Mouse (Mus musculus) left cerebral cortex, postnatal 4 days (tissue): Measurements from ENCODE around the gene 1600014C23Rik. TPM values are rescaled to one million over a fixed set of nuclear protein-coding genes. Genes with fewer than 3 reads are reported as not detected.

Experiments
- DNase-seq: peaks from one replicate; pipeline ENCODE4 v3.0.0-alpha.2; 2022
- intact Hi-C: fragments of 180-260 bp; cut with DNase I; formaldehyde crosslinking; loops from one replicate; pipeline ENCODE4 v1.15.1; 2025
- total RNA-seq, 2 experiments: library from RNA; stranded (reverse); gene quantifications; 2 replicates each; pipeline ENCODE4 v1.2.3; 2021

The 1600014C23Rik gene
- total RNA-seq, result not detected

DNA sequence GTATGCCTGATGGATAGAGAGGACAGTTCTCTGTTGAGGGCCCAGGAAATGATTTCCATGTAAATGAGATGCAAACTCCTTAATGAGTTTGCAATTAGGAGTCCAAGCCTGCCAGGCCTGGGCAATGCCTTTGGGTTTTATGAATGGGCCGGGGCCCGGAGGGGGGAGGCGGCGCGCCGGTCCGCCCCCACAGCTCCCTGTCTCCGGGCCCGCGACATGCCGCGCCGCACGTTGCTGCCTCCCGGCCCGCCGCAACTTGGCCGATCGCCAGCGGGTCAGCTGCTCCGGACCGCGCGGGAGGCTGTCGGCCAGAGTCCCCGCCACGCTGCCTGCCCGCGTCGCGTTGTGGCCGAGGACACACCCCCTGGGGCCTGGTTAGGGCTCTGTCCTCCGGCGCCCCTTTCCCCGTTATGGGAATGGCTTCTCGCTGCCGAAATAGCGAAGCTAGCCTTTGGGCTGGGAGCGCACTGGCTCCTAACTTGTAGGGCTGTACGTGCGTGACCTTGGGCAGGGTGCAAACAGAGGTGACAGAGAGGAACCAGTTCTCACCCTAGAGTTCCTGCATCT lies at the start of gene 1600014C23Rik:
TSS of gene 1600014C23Rik (minus strand) at position 110 of the 567 bp plus-strand sequence.
- intact Hi-C loops, result loop anchor here (5.0 kb wide), 2 partner anchors 398 to 673 kb away; no protein-coding TSS in a partner anchor

DNA sequence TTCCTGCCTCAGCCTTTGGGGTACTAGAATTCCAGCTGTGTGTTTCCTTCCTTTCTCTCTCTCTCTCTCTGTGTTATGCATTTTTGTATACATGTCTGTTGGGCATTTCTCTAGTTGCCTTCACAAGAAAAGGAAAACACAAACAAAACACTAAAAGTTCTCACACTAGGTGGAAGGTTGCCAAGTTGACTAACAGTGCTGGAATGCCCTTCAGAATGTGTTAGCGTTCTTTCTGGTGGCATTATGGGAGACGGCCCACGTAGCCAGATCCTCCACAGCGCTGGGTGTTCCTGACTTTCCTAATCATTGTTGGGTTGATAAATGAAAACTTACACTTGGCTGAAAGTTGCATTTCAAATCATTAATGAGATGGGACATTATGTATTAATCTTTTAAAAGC lies 44.8 kb upstream of the 1600014C23Rik start:
- intact Hi-C loops, result no loop called here
- no peak for DNase-seq

More for the DNA sequence above, at the start of gene 1600014C23Rik:
- peak; percentile 77 for DNase-seq

DNA sequence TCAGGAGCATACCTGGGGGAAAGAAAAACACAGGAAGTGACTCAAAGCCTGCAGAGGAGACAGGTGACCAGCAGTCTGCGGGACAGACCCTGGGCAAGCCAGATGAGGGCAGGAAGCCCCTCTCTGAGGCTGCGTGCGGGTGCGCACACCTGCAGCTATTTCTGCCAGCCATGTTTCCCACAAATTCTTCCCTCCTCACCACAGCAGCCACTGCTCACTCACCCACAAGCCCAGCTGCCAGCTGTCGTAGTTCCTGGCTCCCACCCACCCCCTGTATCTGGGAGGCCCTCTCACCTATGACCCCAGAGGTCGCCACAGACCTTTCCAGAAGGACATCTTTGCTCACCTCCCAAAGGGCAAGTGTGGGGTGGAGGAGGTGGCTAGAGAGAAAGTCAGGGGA lies 43.8 kb upstream of the 1600014C23Rik start:
- no peak for DNase-seq
- intact Hi-C loops, result no loop called here

DNA sequence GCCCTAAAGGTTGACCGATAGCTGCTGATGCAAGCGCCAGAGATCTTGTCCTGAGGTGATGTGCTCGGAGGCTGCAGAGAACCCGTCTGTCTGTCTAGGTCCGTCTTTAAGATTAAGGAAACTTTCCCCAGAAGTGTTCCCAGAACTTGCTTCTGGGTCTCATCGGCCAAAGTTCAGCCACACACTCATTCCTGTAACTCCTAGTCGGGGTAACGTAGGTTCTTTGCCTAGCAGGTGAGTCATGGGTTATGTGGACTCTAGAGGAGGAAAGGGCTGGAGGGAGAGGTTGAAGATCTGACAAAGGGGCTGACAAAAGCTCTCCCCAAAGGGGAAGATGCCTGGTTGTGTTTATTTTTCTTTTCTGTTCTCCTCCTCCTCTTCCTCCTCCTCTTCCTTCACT lies 42.5 kb upstream of the 1600014C23Rik start:
- DNase-seq, result no peak
- intact Hi-C loops, result no loop called here

DNA sequence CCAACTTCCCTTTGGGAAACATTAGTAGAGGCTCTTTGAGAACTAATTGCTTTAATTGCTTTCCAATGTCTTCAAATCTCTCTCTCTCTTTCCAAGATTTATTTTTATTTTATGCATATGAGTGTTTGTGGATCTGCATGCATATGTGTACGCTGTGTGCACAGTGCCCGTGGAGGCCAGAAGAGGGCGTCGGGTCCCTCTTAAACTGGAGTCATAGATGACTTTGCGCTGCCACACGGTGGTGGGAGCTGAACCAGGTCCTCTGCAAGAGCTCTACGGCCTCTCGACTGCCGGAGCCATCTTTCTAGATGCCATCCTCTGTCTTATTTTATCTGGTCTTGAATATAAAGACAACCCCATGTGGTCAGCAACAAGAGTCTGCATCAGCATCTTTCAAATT lies 41.8 kb upstream of the 1600014C23Rik start:
- DNase-seq, result peak; percentile 19
- intact Hi-C loops, result no loop called here

DNA sequence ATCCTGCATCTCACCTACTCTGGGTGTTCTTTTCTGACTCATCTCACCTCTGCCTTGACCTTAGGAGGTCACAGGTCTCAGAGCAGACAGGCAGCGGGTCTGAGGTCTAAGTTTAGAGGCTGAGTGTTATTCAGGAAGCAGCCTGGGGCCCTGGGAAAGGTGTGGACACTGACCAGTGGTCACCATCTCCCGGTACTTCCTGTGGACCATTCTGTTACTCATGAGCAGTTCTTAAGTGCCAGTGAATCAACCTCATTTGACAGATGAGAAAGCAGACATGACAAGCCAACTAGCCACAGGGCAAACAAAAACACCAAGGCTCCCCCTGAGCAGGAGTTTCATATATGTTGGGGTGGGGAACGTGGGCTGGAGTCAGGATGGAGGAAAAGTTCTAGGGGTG lies 38.9 kb upstream of the 1600014C23Rik start:
- no peak for DNase-seq
- intact Hi-C loops, result no loop called here

DNA sequence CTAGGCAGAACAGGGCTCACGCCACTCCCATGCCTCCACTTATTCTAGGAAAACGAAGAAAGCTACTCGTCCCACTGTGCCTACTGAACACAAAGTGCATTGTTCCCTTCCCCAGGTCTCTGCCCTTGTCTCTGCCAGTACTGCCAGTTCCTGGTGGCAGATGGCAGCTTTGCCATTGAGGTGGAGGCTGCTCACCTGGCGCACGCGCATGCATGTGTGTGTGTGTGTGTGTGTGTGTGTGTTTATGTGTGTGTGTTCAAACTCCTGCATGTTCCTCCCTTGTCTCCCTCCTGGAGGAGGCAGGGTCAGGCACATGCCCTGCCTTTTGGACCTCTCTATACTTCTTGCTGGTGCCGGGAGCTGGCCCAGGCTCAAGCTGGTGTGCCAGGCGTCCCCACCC lies 38.5 kb upstream of the 1600014C23Rik start:
- intact Hi-C loops, result no loop called here
- no peak for DNase-seq

DNA sequence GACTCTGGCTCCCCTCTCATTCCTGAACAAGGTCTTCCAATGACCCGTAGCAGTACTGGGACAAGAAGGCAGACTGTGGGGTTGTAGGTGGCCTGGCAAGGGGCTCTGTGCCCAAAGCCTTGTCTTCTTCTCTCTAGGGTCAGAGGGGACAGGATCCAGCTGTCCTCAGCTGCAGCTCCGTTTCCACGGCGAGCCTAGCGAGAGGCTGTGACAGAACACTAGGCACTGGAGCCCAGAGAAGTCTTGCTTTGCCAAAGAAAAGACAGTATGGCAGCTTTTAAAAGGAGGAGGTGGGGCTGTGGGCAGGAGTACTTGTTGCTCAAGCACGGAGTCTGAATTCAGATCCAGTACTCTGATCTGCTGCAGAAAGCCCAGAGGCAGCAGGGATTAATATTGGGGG lies 36.8 kb upstream of the 1600014C23Rik start:
- no peak for DNase-seq
- intact Hi-C loops, result no loop called here

DNA sequence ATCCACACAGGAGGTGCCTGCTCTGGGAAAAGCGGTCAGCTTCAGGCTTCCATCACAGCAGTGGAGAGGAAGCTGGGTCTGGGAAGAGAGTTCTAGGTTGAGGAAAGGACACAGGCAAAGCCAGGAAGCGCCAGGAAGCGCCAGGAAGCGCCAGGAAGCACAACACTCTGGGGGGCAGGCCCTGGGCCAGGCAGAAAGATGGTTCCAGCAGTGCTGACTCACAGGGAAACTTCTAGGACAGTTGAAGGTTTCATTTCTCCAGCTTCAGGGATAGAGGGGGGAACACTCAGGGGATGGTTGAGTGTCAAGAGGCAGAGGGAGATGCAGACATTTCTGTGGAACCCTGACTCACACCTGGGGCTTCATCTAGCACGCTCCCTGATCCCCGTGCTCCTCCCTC lies 36.2 kb upstream of the 1600014C23Rik start:
- intact Hi-C loops, result no loop called here
- DNase-seq, result no peak

DNA sequence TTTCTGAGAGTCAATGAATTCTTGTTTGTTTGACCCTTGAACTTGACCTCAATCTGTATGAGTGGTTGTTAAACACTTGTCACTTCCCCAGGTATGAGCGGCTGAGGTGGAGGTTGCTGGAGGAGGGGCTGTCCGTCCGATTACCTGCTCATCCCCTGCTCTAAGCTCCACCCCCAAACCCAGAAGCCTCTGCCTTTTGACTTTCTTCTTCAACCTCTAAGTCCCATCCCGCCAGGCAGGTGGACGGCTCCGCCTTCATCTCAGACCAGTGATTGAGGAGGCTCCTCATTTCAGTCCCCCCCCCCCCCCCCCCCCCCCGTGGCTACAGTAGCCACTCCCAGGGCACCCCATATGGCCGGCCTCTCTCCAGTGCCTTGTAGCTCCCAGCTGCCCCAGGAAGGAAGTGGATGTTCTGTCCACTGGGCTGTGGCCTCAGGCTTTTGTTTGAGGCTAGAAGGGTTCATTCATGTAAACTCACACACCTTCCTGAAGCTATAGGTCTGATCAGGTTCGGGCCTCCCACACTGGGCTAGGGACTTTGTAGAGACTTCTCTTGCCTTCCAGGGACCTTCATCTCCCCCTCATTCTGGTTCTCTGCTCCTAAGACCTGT lies 34.0 kb upstream of the 1600014C23Rik start:
- DNase-seq, result no peak
- intact Hi-C loops, result no loop called here

DNA sequence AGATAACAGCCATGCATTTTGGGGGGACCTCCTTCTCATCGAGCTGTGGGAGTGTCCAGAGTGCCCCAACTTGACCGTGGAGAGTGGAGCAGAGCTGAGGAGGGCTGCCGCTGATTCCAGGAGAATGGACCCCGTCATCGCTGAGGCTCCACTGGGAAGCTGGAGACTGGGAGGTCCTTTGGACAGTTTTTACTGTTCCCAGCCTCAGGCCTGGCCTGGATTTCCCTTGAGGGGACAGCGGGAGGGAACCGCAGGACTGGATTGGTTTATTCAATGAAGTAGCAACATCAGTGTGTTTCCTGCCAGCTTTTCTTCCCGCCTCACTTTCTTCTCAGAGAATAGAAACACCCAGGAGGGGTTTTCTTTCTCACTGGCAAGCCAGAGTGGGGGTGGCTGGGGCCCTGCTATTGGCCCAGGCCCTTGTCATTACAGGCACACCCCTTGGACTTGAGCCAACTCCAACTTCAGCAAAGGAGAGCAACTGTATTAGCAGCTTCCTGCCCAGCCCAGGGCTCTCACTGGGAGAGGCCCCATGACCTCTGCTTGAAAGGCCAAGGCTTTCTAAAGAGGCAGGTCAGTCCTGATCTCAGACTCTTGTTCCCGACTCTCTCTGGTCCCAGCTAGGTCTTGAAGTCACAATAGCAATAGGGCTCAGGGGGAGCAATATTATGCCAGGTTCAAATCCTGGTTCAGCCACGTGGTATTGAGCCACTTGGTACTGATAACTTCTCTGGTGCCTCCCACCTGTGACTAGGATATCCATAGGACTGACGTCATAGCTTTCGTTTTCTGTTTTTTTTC lies 33.3 kb upstream of the 1600014C23Rik start:
- intact Hi-C loops, result no loop called here
- DNase-seq, result peak; percentile 85

DNA sequence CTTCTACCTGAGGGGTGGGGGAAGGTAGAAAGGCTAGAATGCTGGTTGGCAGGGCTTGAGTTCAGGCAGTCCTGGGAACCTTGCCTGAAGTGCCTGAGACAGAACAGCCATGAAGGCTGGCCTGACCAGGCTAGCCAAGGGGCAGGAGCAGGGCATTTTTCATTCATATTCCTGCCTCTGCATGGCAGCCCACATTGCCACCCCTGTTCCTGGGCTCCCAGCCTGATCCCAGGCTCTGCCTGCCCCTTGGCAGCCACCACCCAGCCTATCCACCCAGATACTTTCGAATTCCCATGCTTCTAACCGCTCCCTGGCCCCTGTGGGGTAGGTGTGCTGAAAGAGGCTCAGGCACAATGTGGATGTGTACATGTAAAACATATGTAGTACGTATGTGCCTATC lies 32.3 kb upstream of the 1600014C23Rik start:
- peak; percentile 23 for DNase-seq
- intact Hi-C loops, result no loop called here

DNA sequence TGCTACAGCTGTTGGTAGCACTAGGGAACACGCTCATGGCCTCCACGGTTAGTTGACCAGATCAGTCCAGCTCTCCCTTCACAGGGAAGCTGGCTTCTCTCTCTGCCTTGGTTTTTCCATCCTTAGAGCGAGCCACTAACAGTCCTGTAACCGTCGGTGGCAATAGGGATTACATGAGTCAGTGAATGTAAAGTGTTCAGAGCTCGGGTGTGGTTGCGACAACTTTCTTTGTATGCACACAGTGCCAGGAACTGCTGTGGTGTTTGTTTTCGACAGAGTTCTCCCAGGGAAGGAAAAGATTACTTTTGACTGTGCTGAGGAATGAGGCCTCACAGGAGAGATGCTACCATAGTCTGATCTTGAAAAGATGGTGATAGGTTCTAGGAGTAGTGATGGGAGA lies 29.5 kb upstream of the 1600014C23Rik start:
- intact Hi-C loops, result no loop called here
- peak; percentile 21 for DNase-seq

DNA sequence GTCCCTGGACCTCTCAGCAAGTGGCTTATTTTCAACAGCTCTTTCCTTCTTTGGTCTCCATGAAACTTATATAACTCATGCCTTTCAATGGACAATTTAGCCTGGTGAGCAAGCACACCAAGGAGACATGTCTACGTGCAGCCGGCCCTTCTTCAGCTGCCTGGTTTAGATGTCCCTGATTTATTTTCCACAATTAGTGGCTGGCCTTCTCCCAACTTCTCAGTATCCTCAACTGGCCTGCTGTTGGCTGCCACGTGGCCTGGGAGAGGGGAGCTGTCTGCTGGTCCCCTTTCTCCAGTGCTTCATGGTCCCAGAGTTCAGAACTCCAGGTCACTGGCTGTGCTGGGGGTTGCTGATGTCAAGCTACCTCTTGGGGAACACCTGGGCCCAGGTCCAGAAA lies 28.3 kb upstream of the 1600014C23Rik start:
- DNase-seq, result no peak
- intact Hi-C loops, result no loop called here

DNA sequence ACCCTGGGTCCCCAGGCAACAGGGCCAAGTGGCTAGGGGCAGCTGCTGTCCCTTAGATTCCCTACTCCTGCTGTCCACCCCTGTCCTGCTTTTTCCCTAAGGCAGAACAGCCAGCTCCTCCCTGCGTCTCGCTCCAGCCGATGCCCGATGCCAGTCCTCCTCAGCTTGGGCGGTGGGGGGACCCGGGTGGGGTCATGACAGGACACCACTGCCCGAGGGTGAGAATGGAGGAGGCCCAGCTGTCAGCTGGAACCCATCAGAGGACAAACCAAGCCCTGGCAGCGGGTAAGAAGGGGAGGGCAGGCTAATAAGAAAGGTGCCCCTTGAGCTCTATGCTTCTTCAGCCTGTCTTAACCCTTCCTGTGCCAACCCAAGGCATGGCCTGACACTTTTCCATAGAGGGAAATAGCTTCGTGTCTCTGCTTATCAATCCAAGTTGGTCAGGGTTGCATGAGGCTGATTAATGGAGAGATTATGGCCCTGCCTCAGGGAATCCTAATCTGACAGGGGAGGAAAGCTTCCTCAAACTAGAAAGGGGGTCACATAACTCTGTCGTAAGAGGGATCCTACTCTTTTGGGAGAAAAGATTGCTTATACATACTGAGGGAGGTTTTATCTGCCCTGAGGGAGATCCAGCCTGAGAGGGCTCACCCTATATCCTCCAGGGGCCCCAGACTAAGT lies 27.5 kb upstream of the 1600014C23Rik start:
- intact Hi-C loops, result no loop called here
- peak; percentile 71 for DNase-seq

DNA sequence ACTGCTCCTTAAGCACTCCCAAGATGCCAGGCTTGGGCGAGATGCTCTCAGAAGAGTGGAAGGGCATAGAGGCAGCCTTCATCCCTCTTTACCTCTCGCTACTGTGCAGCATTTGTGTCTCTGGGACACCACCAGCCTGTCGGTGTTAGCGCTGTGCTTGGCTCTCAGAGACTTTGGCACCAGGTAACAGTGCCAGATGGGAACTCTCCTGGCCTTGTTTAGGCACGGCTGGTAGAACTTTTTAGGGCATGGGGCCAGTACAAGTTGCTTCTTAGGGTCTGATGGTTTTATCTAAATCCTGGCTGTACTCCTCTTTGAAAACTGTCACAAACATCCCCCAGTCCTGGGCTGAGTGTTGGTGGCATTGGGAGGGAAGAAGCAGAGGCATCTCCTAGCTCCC lies 26.1 kb upstream of the 1600014C23Rik start:
- intact Hi-C loops, result no loop called here
- DNase-seq, result peak; percentile 45

DNA sequence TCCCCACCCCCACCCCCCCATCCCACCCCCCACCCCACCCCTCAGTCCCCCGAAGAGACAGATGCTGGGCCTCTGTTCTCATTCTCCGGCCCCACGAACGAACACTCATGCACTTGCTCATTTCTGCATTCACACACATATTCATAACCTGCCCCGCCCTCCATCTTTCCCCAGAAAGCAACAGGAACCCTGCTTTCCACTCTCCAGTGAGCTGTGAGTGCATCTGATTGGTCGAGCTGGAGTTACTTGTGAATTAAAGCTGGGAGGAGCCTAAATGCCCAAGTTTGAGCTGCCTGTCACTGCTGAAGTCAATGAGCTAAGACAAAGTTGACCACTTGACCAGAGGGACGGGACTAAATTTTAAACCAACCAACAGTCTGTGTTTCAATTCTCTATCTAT lies 25.2 kb upstream of the 1600014C23Rik start:
- intact Hi-C loops, result no loop called here
- no peak for DNase-seq

DNA sequence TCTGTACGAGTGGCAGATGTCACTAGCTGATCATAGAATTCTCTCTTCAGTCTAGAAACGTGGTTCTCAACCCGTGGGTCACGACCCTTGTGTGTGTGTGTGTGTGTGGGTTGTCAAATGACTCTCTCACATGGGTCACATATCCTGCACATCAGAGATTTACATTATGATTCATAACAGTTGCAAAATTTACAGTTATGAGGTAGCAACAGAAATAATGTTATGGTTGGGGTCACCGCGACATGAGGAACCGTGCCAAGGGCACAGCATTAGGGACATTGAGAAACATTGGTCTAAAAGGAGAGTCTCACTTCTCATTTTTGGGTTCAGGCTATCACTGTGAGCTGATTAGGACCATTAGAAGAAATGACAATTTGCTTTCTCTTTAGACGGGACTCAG lies 24.3 kb upstream of the 1600014C23Rik start:
- intact Hi-C loops, result no loop called here

DNA sequence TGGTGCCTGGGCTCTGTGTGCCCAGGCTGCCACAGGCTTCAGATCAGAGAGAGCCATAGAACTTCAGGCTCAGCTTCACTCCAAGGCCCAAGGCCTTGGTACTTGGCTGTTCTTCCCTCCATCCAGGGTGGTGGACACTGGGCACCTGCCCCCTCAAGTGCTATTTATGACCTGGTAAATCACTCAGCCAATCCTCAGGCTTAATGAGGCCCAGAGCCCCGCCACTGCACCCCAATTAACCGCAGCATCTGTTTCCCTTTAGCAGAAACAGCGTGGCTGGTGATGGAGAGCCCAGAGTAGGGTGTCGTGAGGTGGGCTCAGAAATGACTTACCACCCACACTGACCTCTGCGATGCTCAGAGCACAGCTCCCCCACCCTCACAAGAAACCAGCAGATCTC lies 23.2 kb upstream of the 1600014C23Rik start:
- no peak for DNase-seq
- intact Hi-C loops, result no loop called here

More for the DNA sequence above, 24.3 kb upstream of the 1600014C23Rik start:
- no peak for DNase-seq

DNA sequence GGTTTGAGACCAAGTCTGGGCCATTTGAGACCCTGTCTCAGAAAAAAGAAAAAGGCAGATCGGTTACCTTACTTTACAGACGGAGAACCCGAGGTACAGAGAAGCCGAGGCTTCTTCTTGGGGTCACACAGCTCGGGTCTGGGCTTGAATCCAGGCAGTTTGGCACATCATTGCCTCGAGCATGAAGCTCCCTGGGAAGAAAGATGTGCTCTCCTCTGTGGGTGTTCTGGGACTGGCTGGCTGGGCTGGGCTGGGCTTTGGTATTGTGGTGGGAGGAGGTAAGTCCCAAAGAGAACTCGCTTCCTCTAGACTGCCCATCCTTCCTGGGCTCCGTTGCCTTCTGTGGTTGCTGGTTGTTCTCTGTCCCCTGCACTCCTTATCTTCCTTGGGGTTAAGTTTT lies 22.7 kb upstream of the 1600014C23Rik start:
- intact Hi-C loops, result no loop called here
- DNase-seq, result peak; percentile 36

DNA sequence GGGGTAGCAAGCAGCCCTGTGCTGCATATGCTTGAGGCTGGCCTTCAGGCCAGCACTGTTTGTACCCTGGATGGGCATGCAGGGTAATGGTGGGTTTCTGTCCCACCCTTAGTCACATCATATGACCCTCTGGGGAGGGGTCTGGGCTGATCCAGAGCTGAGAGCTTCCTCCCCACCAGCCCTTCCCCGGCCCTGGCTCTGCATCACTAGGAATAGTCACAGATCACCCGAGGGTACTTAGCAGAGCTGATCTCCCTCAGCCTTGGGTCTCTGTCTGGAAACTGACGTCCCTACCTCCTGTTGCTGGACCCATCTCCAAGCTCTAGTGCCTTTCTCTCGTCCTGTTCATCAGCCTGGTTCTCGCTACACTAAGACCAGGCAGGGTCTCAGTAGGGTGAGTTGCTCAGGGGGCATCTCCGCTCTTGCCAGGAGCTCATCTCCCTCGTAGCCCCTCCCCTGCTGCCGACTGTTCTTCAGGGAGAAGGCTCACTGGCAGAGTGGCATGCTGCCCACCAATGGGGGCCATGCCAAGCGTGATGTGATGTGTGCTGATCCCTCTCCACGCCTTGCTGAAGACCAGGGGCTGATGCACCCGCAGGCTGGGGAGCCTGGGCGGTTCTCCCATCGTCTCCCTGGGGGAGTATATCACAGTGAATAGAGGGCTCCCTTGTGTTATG lies 20.7 kb upstream of the 1600014C23Rik start:
- peak; percentile 86 for DNase-seq
- intact Hi-C loops, result no loop called here
